Mouse (Mus musculus) gastrocnemius, postnatal 4 days (tissue): ENCODE measurements around the gene Casz1. TPM values are rescaled to one million over a fixed set of nuclear protein-coding genes. Genes with fewer than 3 reads are reported as not detected.

ENCODE experiments used
- DNase-seq, 2 experiments: peaks; one replicate each; pipeline ENCODE4 v3.0.0; 2021 to 2022; ENCODE audit warnings: low spot score in 2 of 2, mixed read lengths in 2 of 2
- total RNA-seq, 2 experiments: library from RNA; stranded (reverse); gene quantifications; 2 replicates each; pipeline ENCODE4 v1.2.3; 2021

The Casz1 gene
- total RNA-seq, 2 experiments from 2014 or later = 51.6 to 53.4 TPM

- DNase-seq = no peak
Measured at GRCm38 (mm10) chr4:148902919-148903727, 98.9 kb downstream of the Casz1 start.

- DNase-seq = no peak
Measured at GRCm38 (mm10) chr4:148905295-148905694, 101.1 kb downstream of the Casz1 start.

- no peak for DNase-seq
Measured at GRCm38 (mm10) chr4:148906806-148907205, 102.6 kb downstream of the Casz1 start.

GRCm38 (mm10) chr4:148908214-148908681 is 104.0 kb downstream of the Casz1 start:
- DNase-seq = no peak

GRCm38 (mm10) chr4:148908760-148909510 is 104.7 kb downstream of the Casz1 start:
- no peak for DNase-seq

- no peak for DNase-seq
Measured at GRCm38 (mm10) chr4:148909566-148909965, 105.3 kb downstream of the Casz1 start.

GRCm38 (mm10) chr4:148912134-148912533 is 107.9 kb downstream of the Casz1 start:
- DNase-seq = no peak

- DNase-seq = no peak
Measured at GRCm38 (mm10) chr4:148912826-148913590, 108.8 kb downstream of the Casz1 start.

GRCm38 (mm10) chr4:148914863-148915622 is 110.8 kb downstream of the Casz1 start:
- DNase-seq = peak in 1 of 2 experiments; percentile 72

GRCm38 (mm10) chr4:148915849-148916248 is 111.6 kb downstream of the Casz1 start:
- DNase-seq = no peak

GRCm38 (mm10) chr4:148918707-148919447 is 114.6 kb downstream of the Casz1 start:
- DNase-seq = no peak

- no peak for DNase-seq
Measured at GRCm38 (mm10) chr4:148920610-148921009, 116.4 kb downstream of the Casz1 start.

- no peak for DNase-seq
Measured at GRCm38 (mm10) chr4:148922221-148922700, 118.0 kb downstream of the Casz1 start.

GRCm38 (mm10) chr4:148923414-148923813 is 119.2 kb downstream of the Casz1 start:
- no peak for DNase-seq

GRCm38 (mm10) chr4:148923976-148924375 is 119.7 kb downstream of the Casz1 start:
- DNase-seq = no peak

- no peak for DNase-seq
Measured at GRCm38 (mm10) chr4:148925589-148926359, 121.5 kb downstream of the Casz1 start.

GRCm38 (mm10) chr4:148926459-148926858 is 122.2 kb downstream of the Casz1 start:
- no peak for DNase-seq

GRCm38 (mm10) chr4:148928316-148928715 is 124.1 kb downstream of the Casz1 start:
- DNase-seq = no peak

- DNase-seq = no peak
Measured at GRCm38 (mm10) chr4:148928876-148929275, 124.6 kb downstream of the Casz1 start.
